In genomic region chr7:120068114-120068513, GRCm38 (mm10) we compare ENCODE assay signal across 25 mouse cellular contexts. TPM values are rescaled to one million over a fixed set of nuclear protein-coding genes. Genes with fewer than 3 reads are reported as not detected.
A peak's percentile ranks its signal among the peaks of the same experiment; 100 is the strongest.
DNase-seq lines count a peak whose midpoint lies in the region; ATAC-seq lines count a peak whose summit lies in the region.
"Had no signal": no experiment of that assay in that cellular context is flagged by ENCODE, and none has a peak within 500 bp of the region (broad histone marks: within the 10 kb centered on the region; RNA-seq: fewer than 3 reads in every experiment).

No protein-coding gene starts in this region.

- no peak overlapping the region for H3K9ac ChIP-seq in hindbrain, embryonic 12.5 days
- no peak overlapping the region for H3K9ac ChIP-seq in hindbrain, embryonic 14.5 days
- no peak overlapping the region for H3K9ac ChIP-seq in midbrain, embryonic 13.5 days (replicated peaks)
- no peak overlapping the region for H3K9ac ChIP-seq in midbrain, embryonic 14.5 days (replicated peaks; ENCODE audit: low read length)
- no peak overlapping the region for H3K9ac ChIP-seq in neural tube, embryonic 14.5 days (replicated peaks; ENCODE audit: low read depth, low read length)
- no peak overlapping the region for H3K9ac ChIP-seq in neural tube, embryonic 15.5 days (replicated peaks)
- H3K9ac ChIP-seq: embryonic facial prominence, embryonic 13.5 days; embryonic facial prominence, embryonic 15.5 days; forebrain, embryonic 12.5 days had no signal

- H3K27me3 ChIP-seq in hindbrain, embryonic 12.5 days, result no peaks in the 10 kb centered on the region; the same call in 1 of the 2 replicates
- H3K27me3 ChIP-seq in hindbrain, embryonic 14.5 days (ENCODE audit: control insufficient read depth, insufficient read depth, low read length), result no peaks in the 10 kb centered on the region
- H3K27me3 ChIP-seq in midbrain, embryonic 13.5 days, result no peaks in the 10 kb centered on the region
- H3K27me3 ChIP-seq in midbrain, embryonic 14.5 days (ENCODE audit: control insufficient read depth, insufficient read depth, low read length), result no peaks in the 10 kb centered on the region
- no peaks in the 10 kb centered on the region for H3K27me3 ChIP-seq in neural tube, embryonic 14.5 days (ENCODE audit: control insufficient read depth, insufficient read depth, low read length)
- H3K27me3 ChIP-seq in neural tube, embryonic 15.5 days (replicated peaks), result no peaks in the 10 kb centered on the region
- H3K27me3 ChIP-seq: embryonic facial prominence, embryonic 13.5 days; embryonic facial prominence, embryonic 15.5 days; forebrain, embryonic 12.5 days had no signal

- 0 out of 2 replicates have a peak, but pooled peaks have one; percentile 11 for ATAC-seq in hindbrain, embryonic 12.5 days (ENCODE audit: low FRiP score)
- ATAC-seq in hindbrain, embryonic 14.5 days (ENCODE audit: low FRiP score), result no peak
- ATAC-seq in midbrain, embryonic 13.5 days, result peak; percentile 45; the same call in 1 of the 2 replicates
- ATAC-seq in midbrain, embryonic 14.5 days (ENCODE audit: low FRiP score, low TSS enrichment), result no peak
- peak; percentile 24; the same call in 1 of the 2 replicates for ATAC-seq in neural tube, embryonic 14.5 days (ENCODE audit: low read depth)
- 0 out of 2 replicates have a peak, but pooled peaks have one; percentile 50 for ATAC-seq in neural tube, embryonic 15.5 days (ENCODE audit: low FRiP score)
- ATAC-seq: forebrain, embryonic 14.5 days had no signal

- no peak for DNase-seq in hindbrain, embryonic 14.5 days (ENCODE audit: low spot score)
- DNase-seq in midbrain, embryonic 14.5 days, result no peak
- DNase-seq in thymus, postnatal 25 days, result no peak
- DNase-seq: adrenal gland, adult 2 months; adrenal gland, postnatal 10 days; adrenal gland, postnatal 25 days; cerebellum, adult 11 months; cerebellum, adult 18-20 months; cerebellum, adult 8-10 months; cerebellum, adult 9-11 months; cerebellum, postnatal 14 days; cerebellum, postnatal 36 days; embryo, embryonic 11 days had no signal

- H3K4me1 ChIP-seq in hindbrain, embryonic 12.5 days, result peaks cover 10% of the 10 kb centered on the region; the same call in 1 of the 2 replicates
- no peaks in the 10 kb centered on the region for H3K4me1 ChIP-seq in hindbrain, embryonic 14.5 days (replicated peaks; ENCODE audit: control insufficient read depth, insufficient read depth, low read length)
- H3K4me1 ChIP-seq in midbrain, embryonic 13.5 days (replicated peaks), result peaks cover 12% of the 10 kb centered on the region
- 0 out of 2 replicates have a peak, but pooled peaks cover 4% of the 10 kb centered on the region for H3K4me1 ChIP-seq in midbrain, embryonic 14.5 days (ENCODE audit: control insufficient read depth, insufficient read depth, low read length)
- peaks cover 7% of the 10 kb centered on the region for H3K4me1 ChIP-seq in neural tube, embryonic 14.5 days (ENCODE audit: control insufficient read depth, insufficient read depth, low read length)
- peaks cover 3% of the 10 kb centered on the region; the same call in 1 of the 2 replicates for H3K4me1 ChIP-seq in neural tube, embryonic 15.5 days
- H3K4me1 ChIP-seq: embryonic facial prominence, embryonic 13.5 days; embryonic facial prominence, embryonic 15.5 days had no signal

- no peak overlapping the region for H3K4me3 ChIP-seq in hindbrain, embryonic 12.5 days
- no peak overlapping the region for H3K4me3 ChIP-seq in hindbrain, embryonic 14.5 days (replicated peaks; ENCODE audit: low read length)
- H3K4me3 ChIP-seq in midbrain, embryonic 13.5 days (replicated peaks), result no peak overlapping the region
- no peak overlapping the region for H3K4me3 ChIP-seq in midbrain, embryonic 14.5 days (replicated peaks; ENCODE audit: low read depth, low read length)
- no peak overlapping the region for H3K4me3 ChIP-seq in neural tube, embryonic 14.5 days (ENCODE audit: low read depth, low read length)
- no peak overlapping the region for H3K4me3 ChIP-seq in neural tube, embryonic 15.5 days (replicated peaks)
- H3K4me3 ChIP-seq: embryonic facial prominence, embryonic 13.5 days; embryonic facial prominence, embryonic 15.5 days; erythroblast, embryonic 14.5 days; forebrain, embryonic 10.5 days; forebrain, embryonic 12.5 days had no signal

- 81% methylated on average over 3 of the region's 3 CpGs for WGBS in hindbrain, embryonic 12.5 days
- WGBS in hindbrain, embryonic 14.5 days, result 91% methylated on average over 3 of the region's 3 CpGs
- 84% methylated on average over 3 of the region's 3 CpGs for WGBS in midbrain, embryonic 13.5 days
- WGBS in midbrain, embryonic 14.5 days, result 91% methylated on average over 3 of the region's 3 CpGs
- WGBS in neural tube, embryonic 14.5 days, result 77% methylated on average over 3 of the region's 3 CpGs
- 75% methylated on average over 3 of the region's 3 CpGs for whole genome bisulfite sequencing in neural tube, embryonic 15.5 days

- no peaks in the 10 kb centered on the region for H3K9me3 ChIP-seq in hindbrain, embryonic 12.5 days (replicated peaks)
- no peaks in the 10 kb centered on the region for H3K9me3 ChIP-seq in hindbrain, embryonic 14.5 days (ENCODE audit: control insufficient read depth, low read length)
- H3K9me3 ChIP-seq in midbrain, embryonic 13.5 days, result no peaks in the 10 kb centered on the region
- H3K9me3 ChIP-seq in midbrain, embryonic 14.5 days (ENCODE audit: control insufficient read depth, low read length), result no peaks in the 10 kb centered on the region
- H3K9me3 ChIP-seq in neural tube, embryonic 14.5 days (ENCODE audit: control insufficient read depth, low read length), result no peaks in the 10 kb centered on the region
- H3K9me3 ChIP-seq in neural tube, embryonic 15.5 days (replicated peaks), result no peaks in the 10 kb centered on the region
- H3K9me3 ChIP-seq: embryonic facial prominence, embryonic 13.5 days; embryonic facial prominence, embryonic 15.5 days; forebrain, embryonic 10.5 days; forebrain, embryonic 12.5 days had no signal

- no peaks in the 10 kb centered on the region for H3K36me3 ChIP-seq in hindbrain, embryonic 12.5 days
- H3K36me3 ChIP-seq in hindbrain, embryonic 14.5 days (replicated peaks; ENCODE audit: control insufficient read depth, insufficient read depth), result no peaks in the 10 kb centered on the region
- H3K36me3 ChIP-seq in midbrain, embryonic 13.5 days, result no peaks in the 10 kb centered on the region
- H3K36me3 ChIP-seq in midbrain, embryonic 14.5 days (ENCODE audit: control insufficient read depth, insufficient read depth, low read length), result no peaks in the 10 kb centered on the region
- H3K36me3 ChIP-seq in neural tube, embryonic 14.5 days (ENCODE audit: control insufficient read depth, insufficient read depth, low read length), result no peaks in the 10 kb centered on the region
- no peaks in the 10 kb centered on the region for H3K36me3 ChIP-seq in neural tube, embryonic 15.5 days
- H3K36me3 ChIP-seq: embryonic facial prominence, embryonic 13.5 days; embryonic facial prominence, embryonic 15.5 days; forebrain, embryonic 10.5 days; forebrain, embryonic 12.5 days had no signal

- H3K27ac ChIP-seq in hindbrain, embryonic 12.5 days, result no peak overlapping the region
- no peak overlapping the region for H3K27ac ChIP-seq in hindbrain, embryonic 14.5 days
- no peak overlapping the region for H3K27ac ChIP-seq in midbrain, embryonic 13.5 days
- H3K27ac ChIP-seq in midbrain, embryonic 14.5 days (replicated peaks; ENCODE audit: low read depth, low read length), result no peak overlapping the region
- H3K27ac ChIP-seq in neural tube, embryonic 14.5 days (ENCODE audit: low read depth, low read length), result no peak overlapping the region
- H3K27ac ChIP-seq in neural tube, embryonic 15.5 days (replicated peaks), result no peak overlapping the region
- H3K27ac ChIP-seq: embryonic facial prominence, embryonic 13.5 days; embryonic facial prominence, embryonic 15.5 days; forebrain, embryonic 10.5 days; forebrain, embryonic 12.5 days had no signal

- no peak overlapping the region for H3K4me2 ChIP-seq in hindbrain, embryonic 12.5 days (replicated peaks)
- no peak overlapping the region for H3K4me2 ChIP-seq in hindbrain, embryonic 14.5 days (replicated peaks)
- no peak overlapping the region for H3K4me2 ChIP-seq in midbrain, embryonic 13.5 days (replicated peaks)
- H3K4me2 ChIP-seq in midbrain, embryonic 14.5 days (ENCODE audit: low read length), result no peak overlapping the region
- H3K4me2 ChIP-seq in neural tube, embryonic 14.5 days (ENCODE audit: low read depth, low read length), result no peak overlapping the region
- H3K4me2 ChIP-seq in neural tube, embryonic 15.5 days, result no peak overlapping the region
- H3K4me2 ChIP-seq: embryonic facial prominence, embryonic 13.5 days; embryonic facial prominence, embryonic 15.5 days; forebrain, embryonic 12.5 days had no signal

RNA-seq across cellular contexts. Expression of gene Dnah3, which starts 27.0 kb away (rescaled TPM):
- polyA plus RNA-seq in hindbrain, embryonic 12.5 days (2016; fragmentation: Nextera tagmentation; extraction: Ambion mirVana), result 0.10 and 0.26 TPM in 2 replicates
- 0.09 and 0.16 TPM in 2 replicates for polyA plus RNA-seq in hindbrain, embryonic 14.5 days (2014; fragmentation: Nextera tagmentation; extraction: Ambion mirVana)
- polyA plus RNA-seq in midbrain, embryonic 13.5 days (2015; fragmentation: Nextera tagmentation; extraction: Ambion mirVana), result 0.22 TPM in 1 of 2 replicates, not detected in the other
- polyA plus RNA-seq in midbrain, embryonic 14.5 days (2014; fragmentation: Nextera tagmentation; extraction: Ambion mirVana), result 0.04 TPM in 1 of 2 replicates, not detected in the other
- not detected in 2 replicates for polyA plus RNA-seq in neural tube, embryonic 14.5 days (2014; fragmentation: Nextera tagmentation; extraction: Ambion mirVana)
- polyA plus RNA-seq in neural tube, embryonic 15.5 days (2015; fragmentation: Nextera tagmentation; extraction: Ambion mirVana), result 0.23 TPM in 1 of 2 replicates, not detected in the other
- polyA plus RNA-seq: adrenal gland, adult 2 months; C2C12; embryonic facial prominence, embryonic 11.5 days; embryonic facial prominence, embryonic 13.5 days had no signal

RNA-seq across cellular contexts. Expression of gene Tmem159, which starts 34.0 kb away (rescaled TPM):
- polyA plus RNA-seq in hindbrain, embryonic 12.5 days (2016; fragmentation: Nextera tagmentation; extraction: Ambion mirVana), result 18.7 and 20.7 TPM in 2 replicates
- 12.0 and 15.2 TPM in 2 replicates for polyA plus RNA-seq in hindbrain, embryonic 14.5 days (2014; fragmentation: Nextera tagmentation; extraction: Ambion mirVana)
- polyA plus RNA-seq in midbrain, embryonic 13.5 days (2015; fragmentation: Nextera tagmentation; extraction: Ambion mirVana), result 12.6 and 13.2 TPM in 2 replicates
- 9.5 and 33.7 TPM in 2 replicates for polyA plus RNA-seq in midbrain, embryonic 14.5 days (2014; fragmentation: Nextera tagmentation; extraction: Ambion mirVana)
- polyA plus RNA-seq in neural tube, embryonic 14.5 days (2014; fragmentation: Nextera tagmentation; extraction: Ambion mirVana), result 9.3 and 12.4 TPM in 2 replicates
- polyA plus RNA-seq in neural tube, embryonic 15.5 days (2015; fragmentation: Nextera tagmentation; extraction: Ambion mirVana), result 15.2 and 18.3 TPM in 2 replicates
- polyA plus RNA-seq: erythroblast, embryonic 14.5 days had no signal

Comparison
In these comparisons a context has a peak if more than half of its experiments do, and no peak if none do; other contexts are left out.
1. ATAC-seq: peak in hindbrain, embryonic 12.5 days (single experiment), midbrain, embryonic 13.5 days (single experiment), neural tube, embryonic 14.5 days (single experiment) and neural tube, embryonic 15.5 days (single experiment); none in hindbrain, embryonic 14.5 days (single experiment) and midbrain, embryonic 14.5 days (single experiment).